Mouse (Mus musculus) heart, postnatal 25 days (tissue): Measurements from ENCODE around the gene Pot1a. TPM values are rescaled to one million over a fixed set of nuclear protein-coding genes. Genes with fewer than 3 reads are reported as not detected.

Experiments
- DNase-seq: peaks from one replicate; pipeline ENCODE4 v3.0.0; 2022; ENCODE audit warnings: low spot score
- intact Hi-C: fragments of 180-260 bp; cut with DNase I; formaldehyde crosslinking; loops from one replicate; pipeline ENCODE4 v1.15.1; 2025
- total RNA-seq, 2 experiments: library from RNA; stranded (reverse); gene quantifications; 2 replicates each; pipeline ENCODE4 v1.2.3; 2021

The Pot1a gene
- 1 to 10 TPM; 7.9 to 9.4 TPM for total RNA-seq

DNA sequence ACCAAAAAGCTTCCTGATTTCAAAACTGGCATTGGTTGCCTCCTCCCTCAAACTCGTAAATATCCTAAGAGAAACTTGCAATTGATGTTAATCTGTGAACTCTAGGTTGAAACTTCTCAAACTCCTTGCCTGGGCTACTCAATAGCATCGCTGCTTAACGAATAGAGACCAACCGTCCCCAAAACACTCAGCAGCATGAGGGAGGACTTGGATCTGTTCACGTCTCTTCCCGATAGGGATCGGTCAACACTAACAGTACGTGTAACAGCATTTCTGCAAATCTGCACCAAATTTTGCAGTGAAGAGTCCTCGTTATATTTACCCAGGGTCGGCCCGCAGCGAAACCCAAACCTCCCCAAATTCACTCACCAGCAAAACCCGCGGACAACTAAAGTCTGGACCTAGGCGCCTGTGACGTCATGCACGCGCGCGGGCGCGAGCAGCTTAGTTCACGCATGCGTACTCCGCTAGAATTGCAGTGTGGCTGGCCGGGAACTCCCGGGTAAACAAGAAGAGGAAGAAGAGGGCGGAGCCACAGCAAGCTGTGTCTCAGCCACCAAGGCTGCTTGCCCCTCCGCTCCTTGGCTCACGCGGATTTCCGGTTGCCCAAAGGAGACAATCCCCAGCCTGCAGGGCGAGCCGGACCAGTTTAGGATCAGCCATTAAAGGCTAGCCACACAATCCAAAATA is at the start of gene Pot1a:
Pot1a (minus strand) TSS at position 441 of the 690 bp plus-strand sequence.
- peak; percentile 92 for DNase-seq
- intact Hi-C loops = no loop called here

DNA sequence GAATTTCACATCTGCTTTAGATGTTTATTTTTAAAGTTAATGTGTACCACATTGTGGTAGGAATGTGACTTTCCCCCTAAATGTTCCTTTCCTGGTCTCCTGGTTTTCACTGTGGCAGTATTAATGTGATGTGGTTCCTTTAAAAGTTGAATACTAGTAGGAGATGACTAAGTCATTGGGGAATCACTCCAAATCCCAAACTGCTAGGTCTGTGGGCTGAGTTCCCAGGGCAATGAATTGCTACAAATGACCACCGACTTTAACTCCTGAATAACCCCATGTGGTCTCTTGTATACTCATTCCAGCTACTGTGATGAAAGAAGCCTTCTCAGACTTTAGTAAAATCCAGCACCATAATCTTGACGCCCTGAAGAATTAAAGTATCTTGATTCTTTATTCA is 27.2 kb upstream of the Pot1a start:
- intact Hi-C loops = no loop called here
- no peak for DNase-seq

DNA sequence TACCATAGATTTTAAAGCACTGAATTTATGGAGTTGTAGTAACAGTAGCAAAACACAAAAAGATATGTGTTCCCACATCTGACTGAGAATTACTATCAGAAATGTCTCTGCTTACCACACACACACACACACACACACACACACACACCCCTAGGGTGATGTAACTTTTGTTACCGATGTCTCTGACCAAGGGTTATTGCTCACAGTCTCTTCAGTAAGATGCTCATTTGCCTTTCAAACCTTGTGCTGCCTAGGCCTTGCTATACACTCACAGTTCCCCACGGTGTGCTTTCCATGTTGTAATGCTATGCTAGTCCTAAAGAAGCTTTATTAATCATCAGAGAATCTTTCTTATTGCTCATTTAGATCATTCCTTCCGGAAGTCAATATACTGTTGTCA is 3.0 kb downstream of the Pot1a start:
- no peak for DNase-seq
- intact Hi-C loops = no loop called here

- DNase-seq = no peak
- intact Hi-C loops = no loop called here
Measured at GRCm38 (mm10) chr6:25802269-25802668, 6.8 kb downstream of the Pot1a start.

- intact Hi-C loops = no loop called here
- no peak for DNase-seq
Measured at GRCm38 (mm10) chr6:25801230-25801629, 7.8 kb downstream of the Pot1a start.

- intact Hi-C loops = loop anchor here (10.0 kb wide), 1 partner anchor 743 kb away; no protein-coding TSS in a partner anchor
- no peak for DNase-seq
Measured at GRCm38 (mm10) chr6:25768238-25768637, 40.8 kb downstream of the Pot1a start.

DNA sequence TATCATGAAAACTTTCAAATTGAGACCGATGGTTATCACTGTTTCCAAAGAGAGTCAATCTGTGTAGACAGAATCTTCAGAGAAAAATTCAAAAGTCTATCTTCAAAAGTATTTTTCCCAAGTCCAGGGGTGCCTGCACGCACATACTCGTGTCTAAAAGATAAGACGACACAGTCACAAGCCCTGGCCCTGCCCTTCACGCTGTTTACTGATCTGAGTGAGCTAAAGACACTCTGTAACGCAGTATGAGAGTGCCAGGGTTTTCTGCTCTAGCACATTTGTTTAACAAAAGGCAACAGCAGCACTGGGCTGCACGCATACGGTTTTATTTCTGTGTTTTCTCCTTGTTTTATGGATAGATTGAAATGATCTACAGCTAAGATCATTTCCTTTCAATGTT is 41.5 kb downstream of the Pot1a start:
- intact Hi-C loops = loop anchor here (10.0 kb wide), 1 partner anchor 743 kb away; no protein-coding TSS in a partner anchor
- DNase-seq = no peak

DNA sequence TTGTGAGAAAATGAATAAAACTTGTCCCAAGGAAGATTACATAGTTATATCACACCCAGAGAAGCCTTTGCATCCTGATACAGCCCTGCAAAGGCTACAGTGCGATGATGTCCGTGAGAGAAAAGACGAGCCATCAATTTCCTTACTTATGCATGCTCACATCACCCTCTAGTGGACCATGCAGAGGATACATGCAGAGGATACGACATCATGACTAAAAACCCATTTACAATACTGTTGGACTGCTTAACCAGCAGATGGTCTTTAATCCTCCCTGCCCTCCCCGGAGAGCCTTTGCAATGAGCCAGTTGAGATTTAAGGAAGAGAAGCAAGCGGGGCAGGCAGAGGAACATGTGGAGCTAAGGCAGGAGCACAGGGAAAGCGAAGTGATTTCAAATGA is 42.0 kb downstream of the Pot1a start:
- intact Hi-C loops = loop anchor here (10.0 kb wide), 1 partner anchor 742 kb away; no protein-coding TSS in a partner anchor
- DNase-seq = no peak

GRCm38 (mm10) chr6:25766283-25766682 is 42.8 kb downstream of the Pot1a start:
- intact Hi-C loops = loop anchor here (10.0 kb wide), 1 partner anchor 741 kb away; no protein-coding TSS in a partner anchor
- DNase-seq = no peak

DNA sequence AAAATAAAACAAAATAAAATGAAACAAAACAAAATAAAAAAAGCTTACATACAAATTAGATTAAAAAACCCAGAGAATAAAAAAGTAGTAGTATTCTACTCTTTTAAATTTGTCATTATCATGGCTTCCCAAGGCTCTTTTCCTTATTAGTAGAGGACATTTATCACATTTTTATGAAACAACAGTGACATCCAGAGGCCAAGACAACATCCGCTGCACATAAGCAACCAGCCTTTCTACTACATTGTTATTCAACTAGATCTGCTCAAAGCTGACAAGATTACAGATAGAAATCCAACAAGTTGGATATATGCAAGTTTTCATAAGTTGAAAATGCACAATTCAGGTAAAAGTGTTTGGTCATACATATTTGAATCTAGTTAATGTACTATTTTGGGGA is 56.4 kb downstream of the Pot1a start:
- intact Hi-C loops = no loop called here
- DNase-seq = no peak

DNA sequence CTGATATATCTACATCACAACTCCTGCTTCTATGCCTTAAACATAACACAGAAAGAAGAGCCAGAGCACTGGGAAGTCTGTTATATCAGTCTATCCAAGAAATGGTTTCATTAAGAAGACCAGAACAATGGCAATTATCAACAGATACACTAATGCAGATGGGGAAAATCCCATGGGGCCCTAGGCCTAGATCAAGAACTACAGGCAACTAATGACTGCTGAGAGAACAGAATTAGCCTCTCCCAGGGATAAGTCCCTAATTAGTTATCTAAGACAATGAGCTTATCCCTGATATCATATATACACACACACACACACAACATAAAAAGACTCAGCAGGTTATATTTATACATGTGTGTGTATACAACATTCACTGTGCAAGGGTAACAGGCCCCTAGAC is 72.5 kb downstream of the Pot1a start:
- DNase-seq = no peak
- intact Hi-C loops = no loop called here

- intact Hi-C loops = no loop called here
Measured at GRCm38 (mm10) chr6:25726560-25726959, 82.5 kb downstream of the Pot1a start.

GRCm38 (mm10) chr6:25710601-25711000 is 98.4 kb downstream of the Pot1a start:
- intact Hi-C loops = no loop called here
- DNase-seq = no peak

More at GRCm38 (mm10) chr6:25726560-25726959, 82.5 kb downstream of the Pot1a start:
- DNase-seq = no peak

GRCm38 (mm10) chr6:25709250-25709895 is 99.7 kb downstream of the Pot1a start:
- no peak for DNase-seq
- intact Hi-C loops = no loop called here

DNA sequence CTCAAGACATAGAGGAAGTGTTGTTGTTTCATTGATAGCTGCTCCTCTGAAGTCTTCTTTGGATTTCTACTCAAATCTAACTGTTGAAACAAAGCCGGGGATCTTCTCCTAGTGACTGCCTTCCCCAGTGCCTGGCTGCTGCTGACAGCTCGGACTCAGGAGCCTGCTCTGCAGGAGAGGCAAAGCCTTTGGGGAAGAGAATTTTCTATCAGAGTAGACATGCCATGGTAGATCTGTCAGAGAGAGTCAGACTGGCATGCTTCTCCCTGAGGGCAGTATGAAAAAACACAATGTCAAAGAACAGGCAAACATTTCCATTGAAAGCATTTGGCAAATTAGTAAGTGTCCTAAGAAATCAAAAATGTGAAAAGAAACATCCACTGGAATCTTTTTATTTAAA is 109.1 kb downstream of the Pot1a start:
- no peak for DNase-seq
- intact Hi-C loops = no loop called here

Other genes starting within 250 kb of the Pot1a start
- under 1 TPM; 0.05 to 0.06 TPM for gene Gpr37, start 118.5 kb downstream of the Pot1a start, total RNA-seq